Mouse (Mus musculus) thymus, postnatal 0 days (tissue): ENCODE measurements around the gene Lnx1. TPM values are rescaled to one million over a fixed set of nuclear protein-coding genes. Genes with fewer than 3 reads are reported as not detected.

ENCODE experiments used
- DNase-seq: peaks from one replicate; pipeline ENCODE4 v3.0.0-alpha.2; 2015; ENCODE audit warnings: low spot score
- polyA plus RNA-seq: library from polyadenylated mRNA; unstranded; fragments of >200 nt; fragmentation: Nextera tagmentation; extraction: Ambion mirVana; gene quantifications from 2 replicates; pipeline ENCODE4 v1.2.1, GENCODE M21; 2015

The Lnx1 gene
- polyA plus RNA-seq: 0.91 and 0.93 TPM in 2 replicates

DNA sequence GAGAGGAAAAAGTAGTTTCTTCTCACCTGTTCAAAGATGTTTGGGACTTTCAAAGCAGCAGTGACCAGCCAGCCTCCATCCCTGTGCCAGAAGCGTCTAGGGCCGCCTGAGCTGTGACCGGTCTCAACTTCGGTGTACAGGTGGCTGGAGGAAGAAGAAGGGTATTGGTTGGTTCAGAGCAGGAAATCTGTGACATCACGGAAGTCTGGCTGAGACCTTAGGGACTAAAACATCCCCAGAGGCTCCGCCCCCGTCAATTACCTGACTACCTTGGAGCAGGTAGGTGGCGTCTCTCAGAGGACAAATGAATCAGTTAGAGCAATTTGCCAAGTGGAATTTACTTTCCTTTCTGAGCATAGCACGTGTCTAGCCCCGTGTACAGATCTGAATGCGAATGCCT, at the start of gene Lnx1:
Gene Lnx1, minus strand, starts transcription at position 147 of the 400 bp plus-strand sequence.
- no peak for DNase-seq

DNA sequence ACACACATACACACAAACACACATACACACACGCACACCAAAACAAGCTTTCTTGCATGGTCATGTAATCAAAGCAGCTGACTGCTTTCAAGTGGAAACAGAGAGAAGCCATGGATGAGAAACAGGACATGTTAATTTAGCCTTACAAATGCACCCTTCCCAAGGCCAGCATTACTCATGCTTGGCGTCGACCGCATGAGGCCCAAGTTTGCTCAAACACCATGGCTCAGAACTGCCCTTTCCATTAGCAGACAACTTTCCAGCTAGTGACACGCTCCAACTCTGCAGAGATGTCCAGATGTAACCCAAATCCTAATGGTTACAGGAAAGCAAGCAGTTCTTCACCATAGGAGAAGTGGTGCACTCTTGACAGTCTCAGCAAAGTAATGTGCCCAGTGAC, 47.8 kb upstream of the Lnx1 start:
- no peak for DNase-seq

GRCm38 (mm10) chr5:74747476-74747875, 44.8 kb upstream of the Lnx1 start:
- no peak for DNase-seq

DNA sequence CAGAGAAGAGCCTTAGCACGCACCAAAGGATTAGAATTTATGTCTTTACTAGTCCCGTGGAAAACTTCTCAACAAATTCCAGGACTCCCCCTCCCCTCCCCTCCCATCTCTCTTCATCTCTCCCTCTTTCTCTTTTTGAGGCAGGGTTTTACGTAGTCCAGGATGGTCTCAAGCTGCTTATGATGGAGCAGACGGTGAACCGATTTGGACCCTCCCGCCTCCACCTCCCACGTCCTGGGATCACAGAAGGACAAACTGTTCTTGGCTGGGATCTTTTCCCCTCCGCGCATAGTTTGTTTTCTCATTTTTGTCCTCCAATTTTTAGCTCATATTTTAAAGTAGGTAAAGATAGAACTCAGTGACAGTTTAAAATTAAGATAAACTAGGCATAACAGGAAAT, 38.2 kb upstream of the Lnx1 start:
- no peak for DNase-seq

- DNase-seq: no peak
These were observed 36.7 kb upstream of the Lnx1 start for GRCm38 (mm10) chr5:74739435-74739834.

DNA sequence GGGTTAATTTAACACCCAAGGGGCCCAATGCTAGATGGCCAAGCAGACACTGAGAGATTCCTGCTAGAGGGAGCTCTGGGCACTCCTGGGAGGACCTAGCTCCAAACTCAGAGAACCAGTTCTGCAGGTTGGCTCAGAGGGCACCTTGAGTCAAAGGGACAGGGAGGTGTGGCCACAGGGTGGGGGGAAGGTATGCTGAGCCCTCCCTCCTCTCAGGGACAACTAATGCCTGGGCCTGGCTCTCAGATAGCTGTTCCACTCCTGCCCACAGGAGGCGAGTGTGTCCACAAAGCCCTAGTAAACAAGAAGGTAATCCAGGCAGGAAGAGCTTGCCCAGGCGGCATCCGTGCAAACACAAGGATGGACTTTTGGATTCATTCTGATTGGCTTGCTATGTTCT, 35.6 kb upstream of the Lnx1 start:
- DNase-seq: no peak

GRCm38 (mm10) chr5:74733885-74734558, 31.3 kb upstream of the Lnx1 start:
- no peak for DNase-seq

GRCm38 (mm10) chr5:74732613-74733012, 29.9 kb upstream of the Lnx1 start:
- no peak for DNase-seq

GRCm38 (mm10) chr5:74730601-74731000, 27.9 kb upstream of the Lnx1 start:
- no peak for DNase-seq

DNA sequence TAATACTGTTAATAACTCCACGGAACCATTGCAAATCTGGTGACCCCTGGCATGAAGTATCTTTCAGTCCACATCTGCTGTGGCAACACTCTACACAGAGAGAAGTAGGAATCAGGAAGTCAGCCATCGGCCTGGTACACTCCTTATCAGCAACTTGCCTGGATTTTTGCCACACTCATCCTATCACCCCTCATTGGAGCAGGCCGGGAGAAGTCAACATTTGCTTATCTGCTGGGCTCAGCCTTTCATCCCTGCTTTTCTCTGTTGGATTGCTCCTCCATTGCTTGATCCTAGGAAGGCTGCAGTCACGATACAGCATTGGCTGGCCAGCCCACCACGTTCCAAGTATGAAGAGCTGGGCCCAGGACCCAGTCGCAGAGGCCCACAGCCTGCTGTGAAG, 26.9 kb upstream of the Lnx1 start:
- no peak for DNase-seq

GRCm38 (mm10) chr5:74728186-74728585, 25.5 kb upstream of the Lnx1 start:
- no peak for DNase-seq

DNA sequence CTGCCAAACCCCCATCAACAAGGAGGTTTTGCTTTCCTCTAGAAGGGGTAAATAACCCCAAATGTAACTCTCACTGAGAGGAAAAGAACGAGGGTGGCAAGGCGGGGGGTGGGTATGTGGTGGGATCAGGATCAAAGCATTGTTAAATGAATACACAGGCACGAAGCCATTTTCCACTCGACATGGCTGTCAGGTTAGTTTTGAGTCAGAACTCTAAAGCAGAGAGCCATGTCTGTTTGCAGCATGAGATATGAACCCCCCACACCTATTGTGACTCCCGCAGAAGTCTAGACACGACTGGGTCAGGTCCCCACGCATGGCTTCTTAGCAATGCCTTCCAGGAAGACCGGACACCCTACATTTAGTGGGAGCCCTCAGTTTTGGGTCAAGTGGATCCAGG, 24.6 kb upstream of the Lnx1 start:
- DNase-seq: no peak

DNA sequence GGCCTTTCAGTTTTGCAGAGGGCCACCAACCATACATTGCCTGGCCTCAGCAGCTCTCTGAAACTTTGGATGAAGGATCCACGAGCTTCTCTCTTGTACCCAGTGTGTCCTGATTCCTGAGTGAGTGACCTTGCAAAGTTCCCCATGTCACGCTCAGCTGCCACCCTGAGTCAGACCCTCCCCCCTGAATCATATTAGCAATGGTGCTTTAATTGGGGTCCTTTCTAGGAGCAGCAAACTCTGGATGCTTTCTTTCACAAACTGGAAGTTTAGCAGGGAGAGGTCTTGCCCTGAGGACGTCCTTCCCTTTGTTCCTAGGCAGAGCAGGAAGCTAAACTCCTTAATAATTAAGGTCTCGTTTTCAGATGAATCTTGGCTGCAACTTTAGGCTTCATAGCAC, 22.8 kb upstream of the Lnx1 start:
- no peak for DNase-seq

DNA sequence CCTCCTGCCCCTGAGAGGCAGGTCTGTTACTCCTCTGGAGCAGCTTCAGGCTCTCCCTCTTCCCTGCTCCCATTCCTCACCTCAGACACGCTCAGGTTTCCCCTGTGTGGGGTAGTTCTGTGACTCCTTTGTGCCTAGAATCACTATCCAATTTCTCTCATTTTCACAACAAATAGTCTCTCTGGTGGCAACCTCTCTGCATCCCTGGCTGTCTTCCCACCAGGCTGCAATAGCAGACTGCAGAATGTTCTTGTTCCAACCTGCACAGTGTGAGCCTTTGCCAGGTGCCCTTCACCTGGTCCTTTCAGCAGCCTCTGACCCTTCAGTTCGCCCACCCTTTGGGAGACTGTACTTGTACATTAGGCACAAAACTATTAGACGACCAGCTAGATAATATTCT, 19.1 kb upstream of the Lnx1 start:
- no peak for DNase-seq

DNA sequence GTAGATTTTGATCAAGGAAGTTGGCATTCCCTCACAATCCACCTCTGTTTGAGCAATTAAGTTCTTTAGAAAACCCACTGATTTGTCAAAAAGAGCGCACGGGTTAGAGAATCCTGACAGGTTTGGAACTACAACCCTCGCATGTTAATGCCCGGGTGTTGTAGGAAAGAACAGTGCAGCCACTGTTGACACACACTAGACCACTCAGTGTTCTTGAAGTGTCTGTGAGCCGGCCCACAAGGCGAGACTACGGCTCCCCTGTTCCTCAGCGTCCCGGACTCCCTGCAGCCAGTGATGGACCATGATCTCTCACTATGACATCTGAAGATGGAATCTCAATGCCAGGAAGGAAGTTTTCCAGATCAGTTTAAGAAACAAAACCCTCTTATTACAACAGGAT, 17.9 kb upstream of the Lnx1 start:
- DNase-seq: no peak

GRCm38 (mm10) chr5:74716165-74716564, 13.5 kb upstream of the Lnx1 start:
- no peak for DNase-seq

- no peak for DNase-seq
These were observed 10.1 kb upstream of the Lnx1 start for GRCm38 (mm10) chr5:74712811-74713210.

DNA sequence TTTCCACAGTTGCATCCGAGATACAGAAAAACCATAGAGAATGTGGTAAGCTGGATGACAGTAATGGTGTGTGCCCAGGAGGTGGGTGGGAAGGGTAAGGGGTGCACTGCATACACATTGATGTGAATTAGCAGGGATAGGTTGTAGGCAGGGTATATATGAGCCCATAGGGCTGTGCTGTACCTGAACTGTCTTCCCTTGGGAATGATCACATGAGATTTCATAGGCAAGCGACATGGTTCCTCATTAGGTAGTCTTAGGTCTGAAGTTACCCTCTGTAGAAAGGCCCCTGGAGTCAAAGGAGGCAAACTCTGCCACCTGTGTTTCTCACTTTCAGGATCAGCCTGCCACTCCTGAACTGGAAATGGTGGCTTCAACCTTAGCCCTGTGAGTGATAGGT, 9.3 kb upstream of the Lnx1 start:
- no peak for DNase-seq

- DNase-seq: no peak
These were observed 8.3 kb upstream of the Lnx1 start for GRCm38 (mm10) chr5:74711056-74711455.

GRCm38 (mm10) chr5:74710181-74710580, 7.5 kb upstream of the Lnx1 start:
- DNase-seq: no peak

GRCm38 (mm10) chr5:74704460-74704790, 1.7 kb upstream of the Lnx1 start:
- peak; percentile 84 for DNase-seq

DNA sequence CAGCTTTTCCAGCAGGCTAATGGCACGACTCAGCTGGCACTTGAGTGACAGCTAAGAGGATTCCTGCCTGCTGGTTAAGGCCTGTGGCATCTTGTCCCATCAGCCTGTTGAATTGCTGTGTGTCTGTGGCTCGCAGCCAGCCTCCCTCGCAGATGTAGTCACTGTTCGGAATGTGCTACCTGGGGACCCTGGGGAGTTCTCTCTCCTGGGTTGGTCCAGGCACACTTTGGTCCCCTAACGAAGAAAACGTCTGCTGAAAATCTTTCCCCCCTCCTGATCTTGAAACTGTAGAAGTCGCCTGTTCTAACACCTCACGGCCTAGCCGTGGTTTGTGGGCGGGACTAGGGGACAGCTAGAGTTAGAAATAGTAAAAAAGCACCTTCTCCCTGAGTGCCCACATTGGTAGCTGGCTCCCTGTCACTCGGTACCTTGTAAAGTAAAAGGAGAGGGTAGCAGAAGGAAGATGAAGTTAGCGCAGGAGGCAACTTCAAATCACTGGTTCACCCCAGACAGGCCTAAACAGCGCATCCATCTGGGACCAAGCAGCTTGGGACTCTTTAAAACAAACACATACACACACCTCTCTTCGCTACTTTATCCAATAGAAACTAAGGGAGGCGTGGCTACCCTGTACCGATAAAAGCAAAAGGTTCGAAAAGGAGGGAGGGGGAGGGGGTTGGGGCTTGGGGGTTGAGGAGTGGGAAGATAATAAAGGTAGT, 1.2 kb upstream of the Lnx1 start:
- DNase-seq: peak; percentile 2

GRCm38 (mm10) chr5:74700918-74701317, 1.8 kb downstream of the Lnx1 start:
- DNase-seq: no peak
